Mouse (Mus musculus): Measurements from ENCODE around the gene Slc30a7. TPM values are rescaled to one million over a fixed set of nuclear protein-coding genes. Genes with fewer than 3 reads are reported as not detected.
A peak's percentile ranks its signal among the peaks of the same experiment; 100 is the strongest.

Gene Slc30a7
- 30.7 and 41.3 TPM in 2 replicates for total RNA-seq (2021)
- long read RNA-seq, experiment 1, full-length matches to known transcripts = 34 of 39 reads
- long read RNA-seq, experiment 1, partial matches to known transcripts = 0 of 39 reads
- long read RNA-seq, experiment 1, other reads (novel, unspliced or antisense) = 5 of 39 reads
- long read RNA-seq, experiment 2, full-length matches to known transcripts = 14 of 17 reads
- long read RNA-seq, experiment 2, partial matches to known transcripts = 0 of 17 reads
- long read RNA-seq, experiment 2, other reads (novel, unspliced or antisense) = 3 of 17 reads

- peak; percentile 94 for DNase-seq
Observed at GRCm38 (mm10) chr3:116006978-116007940, at the start of gene Slc30a7, which contains the start of gene Extl2. Slc30a7 (minus strand) TSS chr3:116007406. Extl2 (plus strand) TSS chr3:116007462.

- no peak for DNase-seq
Observed at GRCm38 (mm10) chr3:116047034-116047433, 39.8 kb upstream of the Slc30a7 start.

- no peak for DNase-seq
Observed at GRCm38 (mm10) chr3:116046000-116046399, 38.8 kb upstream of the Slc30a7 start.

- DNase-seq = no peak
Observed at GRCm38 (mm10) chr3:116040776-116041175, 33.6 kb upstream of the Slc30a7 start.

- DNase-seq = peak; percentile 13
Observed at GRCm38 (mm10) chr3:116033871-116034222, 26.6 kb upstream of the Slc30a7 start.

GRCm38 (mm10) chr3:116033218-116033870 is 26.1 kb upstream of the Slc30a7 start:
- DNase-seq = no peak

GRCm38 (mm10) chr3:116030152-116030788 is 23.1 kb upstream of the Slc30a7 start:
- no peak for DNase-seq

GRCm38 (mm10) chr3:116026996-116027395 is 19.8 kb upstream of the Slc30a7 start:
- no peak for DNase-seq

- no peak for DNase-seq
Observed at GRCm38 (mm10) chr3:116025701-116026100, 18.5 kb upstream of the Slc30a7 start.

GRCm38 (mm10) chr3:116024669-116025068 is 17.5 kb upstream of the Slc30a7 start:
- no peak for DNase-seq

- DNase-seq = no peak
Observed at GRCm38 (mm10) chr3:116024236-116024635, 17.0 kb upstream of the Slc30a7 start.

GRCm38 (mm10) chr3:116019136-116019535 is 11.9 kb upstream of the Slc30a7 start:
- DNase-seq = no peak

GRCm38 (mm10) chr3:116018606-116019005 is 11.4 kb upstream of the Slc30a7 start:
- no peak for DNase-seq

- DNase-seq = no peak
Observed at GRCm38 (mm10) chr3:116016116-116016515, 8.9 kb upstream of the Slc30a7 start.

GRCm38 (mm10) chr3:116014901-116015300 is 7.7 kb upstream of the Slc30a7 start:
- no peak for DNase-seq

- DNase-seq = no peak
Observed at GRCm38 (mm10) chr3:116009622-116010344, 2.6 kb upstream of the Slc30a7 start.

- DNase-seq = peak; percentile 87
Observed at GRCm38 (mm10) chr3:116007941-116008440, 785 bp upstream of the Slc30a7 start.

GRCm38 (mm10) chr3:116006284-116006977 is 775 bp downstream of the Slc30a7 start:
- peak; percentile 44 for DNase-seq

GRCm38 (mm10) chr3:115996929-115997328 is 10.3 kb downstream of the Slc30a7 start:
- no peak for DNase-seq

- no peak for DNase-seq
Observed at GRCm38 (mm10) chr3:115993025-115993424, 14.2 kb downstream of the Slc30a7 start.

- no peak for DNase-seq
Observed at GRCm38 (mm10) chr3:115992588-115992987, 14.6 kb downstream of the Slc30a7 start.

All from adrenal gland, postnatal 14 days (tissue).